Mouse (Mus musculus) large intestine, adult 2 months (tissue): ENCODE data around the gene Pkp4. TPM values are rescaled to one million over a fixed set of nuclear protein-coding genes. Genes with fewer than 3 reads are reported as not detected.

ENCODE experiments used
- DNase-seq: peaks from one replicate; pipeline ENCODE4 v3.0.0-alpha.2; 2012; ENCODE audit warnings: low read depth, low spot score
- WGBS: fragments of 180-500 bp; shearing (Covaris S2); methylation state at CpG from one replicate; pipeline ENCODE4 v1.1.7; 2018; 5-methylcytosine and 5-hydroxymethylcytosine counted together
- polyA plus RNA-seq: library from polyadenylated mRNA; depleted of rRNA; stranded (reverse); fragments of >200 nt; gene quantifications from 2 replicates; pipeline ENCODE4 v1.2.3, GENCODE M21; 2012

The Pkp4 gene
- polyA plus RNA-seq, 1 experiment: 33.5 TPM

- 91% methylated on average over 15 of the region's 15 CpGs for WGBS
- no peak for DNase-seq
Observed at GRCm38 (mm10) chr2:59181321-59182113, 20.9 kb downstream of the Pkp4 start.

- 45% methylated on average over 4 of the region's 4 CpGs for WGBS
- DNase-seq: no peak
Observed at GRCm38 (mm10) chr2:59183541-59183940, 22.9 kb downstream of the Pkp4 start.

DNA sequence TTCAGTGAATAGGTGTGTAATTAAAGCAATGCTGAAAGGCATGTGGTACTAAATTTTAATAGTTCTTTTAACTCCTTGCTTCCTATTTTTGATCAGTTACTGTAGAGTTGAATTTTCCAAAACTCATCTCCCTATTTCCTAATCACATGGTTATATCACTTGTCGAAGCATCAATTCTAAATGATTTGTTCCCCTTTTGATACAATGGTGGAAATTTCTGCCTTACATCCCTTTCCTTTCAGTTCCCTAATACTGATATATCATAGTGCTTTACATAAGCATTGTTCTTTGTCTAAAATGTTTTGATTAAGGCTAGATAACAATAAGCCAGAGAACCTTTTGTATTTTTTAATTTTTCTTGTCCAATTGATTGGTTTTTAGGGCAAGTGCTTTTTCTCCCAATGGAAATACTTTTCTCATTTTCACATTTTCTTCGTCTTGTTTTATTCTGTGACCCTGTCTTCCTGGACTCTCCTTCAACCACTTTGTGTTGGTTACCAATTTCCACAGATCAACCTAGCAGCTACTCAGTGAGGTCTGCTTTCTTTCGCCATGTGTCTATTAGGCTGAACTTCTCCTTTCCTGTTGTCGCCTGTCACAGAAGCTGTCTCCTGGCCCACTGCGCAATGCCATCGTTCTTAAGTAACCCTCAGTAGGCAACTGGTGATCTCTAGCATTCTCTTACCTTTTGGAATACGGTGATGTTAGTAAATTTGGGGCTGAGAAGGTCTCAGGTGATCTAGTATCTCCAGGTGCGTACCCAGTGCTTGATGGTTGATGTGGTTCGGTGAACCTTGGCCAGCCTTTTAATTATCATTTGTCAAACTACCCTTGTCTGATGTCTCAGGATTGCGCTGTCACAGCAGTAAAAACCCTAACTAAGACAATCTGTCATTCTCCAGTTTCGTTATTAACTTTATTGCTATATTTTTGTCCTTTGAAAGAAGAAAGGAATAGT is 23.7 kb downstream of the Pkp4 start:
- DNase-seq: no peak
- 88% methylated on average over 11 of the region's 11 CpGs for WGBS

DNA sequence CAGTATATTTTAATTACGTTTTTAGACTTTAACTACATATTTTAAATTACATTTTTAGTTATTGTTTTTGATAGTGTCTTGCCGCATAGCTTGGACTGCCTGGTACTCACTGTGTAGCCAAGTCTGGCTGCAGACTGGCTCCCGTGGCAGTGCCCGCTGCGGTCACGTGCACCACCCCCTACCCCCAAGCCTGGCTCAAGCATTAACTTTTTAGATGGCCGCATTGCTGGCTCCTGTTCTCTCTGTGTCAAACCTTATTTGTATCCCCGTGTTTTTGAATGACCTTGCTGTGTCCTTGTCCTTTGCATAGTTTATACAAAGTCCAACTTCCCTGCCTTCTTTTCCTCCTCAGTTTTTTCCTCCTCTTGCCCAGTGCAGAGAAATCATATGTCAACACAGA is 25.5 kb downstream of the Pkp4 start:
- WGBS: 92% methylated on average over 8 of the region's 8 CpGs
- no peak for DNase-seq

DNA sequence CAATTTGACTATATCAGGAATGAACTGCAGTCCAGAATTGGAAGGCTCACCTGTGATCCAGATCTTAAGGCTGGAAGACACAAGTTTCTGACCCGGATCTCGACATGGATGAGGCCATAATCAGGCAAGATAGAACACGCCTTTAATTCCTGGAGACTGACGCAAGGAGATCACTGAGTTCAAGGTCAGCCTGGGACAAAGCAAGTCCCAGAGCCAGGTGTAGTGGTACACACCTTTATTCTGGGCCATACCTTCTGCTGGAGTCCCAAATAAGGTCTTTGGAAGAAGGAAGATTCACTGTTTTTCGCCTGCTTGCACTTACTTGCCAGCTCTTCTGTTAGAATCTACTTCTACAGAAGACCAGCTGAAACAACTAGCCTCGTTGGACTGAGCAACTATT is 26.3 kb downstream of the Pkp4 start:
- WGBS: 85% methylated on average over 6 of the region's 6 CpGs
- DNase-seq: no peak

DNA sequence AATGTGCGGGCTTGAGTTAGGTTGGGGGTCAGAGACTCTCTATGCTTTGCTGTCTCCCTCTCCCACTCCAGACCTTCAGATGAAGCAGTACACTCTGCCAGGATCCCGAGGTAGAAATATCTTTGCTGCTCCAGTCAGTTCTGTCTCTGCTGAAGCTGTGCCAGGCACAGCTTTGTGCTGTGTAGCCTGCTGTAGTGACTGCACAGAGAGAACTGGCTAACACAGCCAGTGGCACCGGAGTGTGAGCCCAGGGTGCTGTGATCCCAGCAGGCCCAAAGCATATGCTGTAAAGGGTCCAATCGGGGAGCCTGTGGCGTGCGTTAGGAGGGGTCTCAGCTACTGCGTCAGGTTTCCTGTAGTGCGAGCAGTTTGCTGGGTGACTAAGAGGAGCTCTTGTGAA is 27.7 kb downstream of the Pkp4 start:
- DNase-seq: no peak
- WGBS: 92% methylated on average over 8 of the region's 8 CpGs

- DNase-seq: no peak
- 76% methylated on average over 5 of the region's 5 CpGs for WGBS
Observed at GRCm38 (mm10) chr2:59189661-59190185, 29.1 kb downstream of the Pkp4 start.

DNA sequence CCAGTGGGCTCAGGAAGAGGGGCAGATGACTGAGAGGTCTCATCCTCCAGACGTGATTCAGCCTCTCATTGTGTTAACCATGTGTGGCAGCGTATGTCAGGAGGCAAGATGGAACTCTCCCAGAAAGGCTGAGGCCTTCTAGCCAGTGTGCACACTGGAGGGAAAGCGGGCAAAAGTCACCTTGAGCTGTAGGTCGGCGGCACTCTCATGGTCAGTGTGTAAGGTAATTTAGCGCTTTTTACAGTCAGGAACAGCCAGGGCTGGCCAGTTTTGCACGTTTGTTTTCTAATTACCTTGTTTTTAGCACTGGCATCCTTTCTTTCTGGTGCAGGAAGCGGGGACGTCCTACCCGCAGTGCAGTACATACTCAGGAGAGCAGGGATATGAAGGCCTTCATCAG is 29.5 kb downstream of the Pkp4 start:
- DNase-seq: no peak
- WGBS: 88% methylated on average over 10 of the region's 10 CpGs

- DNase-seq: no peak
- 76% methylated on average over 8 of the region's 8 CpGs for WGBS
Observed at GRCm38 (mm10) chr2:59191466-59191865, 30.8 kb downstream of the Pkp4 start.

DNA sequence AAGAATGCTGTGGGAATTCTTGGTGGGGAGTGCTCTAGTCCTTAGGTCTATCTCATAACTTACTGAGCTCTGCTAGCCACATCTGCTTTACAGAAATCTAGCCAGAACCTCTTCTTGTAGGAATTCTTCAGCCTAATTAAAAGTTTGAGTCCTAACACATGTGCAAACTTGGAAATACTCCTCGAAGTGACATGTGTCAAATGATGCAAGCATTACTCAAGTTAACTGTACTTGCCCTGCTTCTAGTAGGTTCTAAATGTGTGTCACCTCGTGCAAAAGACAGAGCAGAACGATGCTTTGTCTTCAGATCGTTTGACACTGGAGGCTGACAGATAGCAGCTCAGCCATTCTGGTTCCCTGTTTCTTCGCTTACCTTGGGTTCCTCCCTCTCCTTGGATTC is 32.5 kb downstream of the Pkp4 start:
- no peak for DNase-seq
- 69% methylated on average over 5 of the region's 5 CpGs for WGBS

GRCm38 (mm10) chr2:59197156-59197555 is 36.5 kb downstream of the Pkp4 start:
- no peak for DNase-seq
- WGBS: 72% methylated on average over 4 of the region's 4 CpGs

- no peak for DNase-seq
- WGBS: 96% methylated on average over 5 of the region's 5 CpGs
Observed at GRCm38 (mm10) chr2:59199476-59199976, 38.9 kb downstream of the Pkp4 start.

DNA sequence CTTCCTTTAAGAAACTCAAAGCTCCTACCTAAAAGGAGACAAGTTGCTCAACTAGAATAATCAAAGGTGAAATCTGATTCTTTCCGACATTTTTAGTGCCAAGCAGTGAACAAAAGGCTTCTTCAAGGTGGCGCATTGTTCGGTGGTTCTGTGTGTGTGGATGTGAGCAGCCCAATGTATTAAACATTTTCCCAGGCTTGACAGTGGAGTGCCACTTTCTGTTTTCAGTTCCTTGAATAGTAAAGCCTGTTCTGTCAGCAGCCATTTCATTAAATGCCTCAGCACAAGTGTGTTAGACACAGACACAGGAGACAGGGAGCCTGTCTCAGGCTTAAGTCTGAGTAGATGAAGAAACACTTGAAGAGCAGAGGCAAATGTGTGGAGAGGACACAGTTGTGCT is 39.9 kb downstream of the Pkp4 start:
- no peak for DNase-seq
- WGBS: 91% methylated on average over 3 of the region's 3 CpGs

DNA sequence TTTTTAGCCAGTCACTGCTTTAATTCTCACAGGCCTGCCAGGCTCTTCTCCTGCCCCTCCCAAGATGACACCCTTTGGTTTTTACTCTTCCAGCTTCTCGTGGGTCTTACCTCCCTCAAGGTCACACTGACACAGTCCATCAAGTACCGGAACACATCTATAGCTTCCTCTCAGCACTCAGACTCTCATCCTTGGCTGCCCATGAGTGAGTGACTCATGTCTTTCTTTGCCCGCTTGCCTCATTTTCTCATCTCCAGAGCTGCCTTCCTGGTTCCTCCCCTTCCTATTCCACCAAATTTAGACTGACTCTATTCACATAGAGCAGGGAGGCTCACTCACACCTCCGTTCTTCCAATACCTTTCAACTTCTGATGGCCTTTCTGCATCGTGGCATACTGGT is 42.3 kb downstream of the Pkp4 start:
- no peak for DNase-seq
- whole genome bisulfite sequencing: 68% methylated on average over 5 of the region's 5 CpGs

DNA sequence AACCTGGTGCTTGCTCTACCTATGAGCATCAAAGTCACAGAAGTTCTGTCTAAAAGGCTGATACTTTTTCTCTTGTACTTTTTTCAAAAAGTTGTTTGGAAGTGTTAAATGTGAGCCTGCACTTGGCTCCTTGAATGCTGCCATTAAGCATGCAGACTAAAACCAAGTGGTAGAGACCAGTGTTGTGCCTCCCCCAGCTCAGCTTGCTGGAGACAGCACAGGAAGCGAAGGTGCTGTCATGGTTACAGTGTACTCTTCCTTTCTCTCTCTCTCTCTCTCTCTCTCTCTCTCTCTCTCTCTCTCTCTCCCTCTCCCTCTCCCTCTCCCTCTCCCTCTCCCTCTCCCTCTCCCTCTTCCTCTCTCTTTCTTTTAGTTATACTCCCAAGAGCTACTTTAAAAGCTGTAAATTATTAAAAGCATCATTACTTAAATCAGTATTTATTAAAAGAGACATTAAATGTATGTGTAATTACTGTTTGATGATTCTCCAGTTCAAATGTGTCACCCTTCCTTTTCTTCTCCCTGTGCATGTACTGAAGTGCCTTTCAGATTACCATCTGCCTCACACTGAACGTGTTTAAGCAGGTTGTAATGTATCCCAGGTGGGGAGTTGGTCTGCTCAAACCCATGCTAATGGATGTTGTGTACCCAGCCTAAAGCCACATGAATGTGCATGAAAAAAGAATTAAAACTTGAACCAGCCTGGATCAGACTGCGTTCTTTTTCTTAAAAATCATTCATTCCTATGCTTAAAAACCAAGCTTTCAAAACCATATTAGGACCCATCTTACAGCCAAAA is 43.2 kb downstream of the Pkp4 start:
- 69% methylated on average over 3 of the region's 3 CpGs for WGBS
- no peak for DNase-seq

DNA sequence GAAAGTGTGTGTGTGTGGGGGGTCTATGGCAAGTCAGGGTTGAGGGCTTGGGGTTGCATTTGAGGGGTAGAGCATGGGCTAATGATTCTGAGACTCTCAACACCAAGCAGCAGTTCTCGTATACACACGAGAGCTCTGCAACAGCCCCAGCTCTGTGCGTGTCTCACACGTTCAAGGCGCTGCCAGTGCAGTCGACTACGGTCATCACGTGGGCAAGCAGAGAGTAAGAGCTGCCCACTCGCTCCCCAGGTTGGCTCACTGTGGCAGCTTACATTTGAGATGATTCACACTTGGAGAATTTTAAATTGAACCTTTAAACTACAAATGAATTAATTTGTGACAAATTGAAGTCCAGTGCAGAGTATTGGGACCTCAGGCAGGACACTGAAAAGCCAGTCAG is 44.4 kb downstream of the Pkp4 start:
- 96% methylated on average over 9 of the region's 9 CpGs for WGBS

GRCm38 (mm10) chr2:59206190-59206589 is 45.5 kb downstream of the Pkp4 start:
- WGBS: 81% methylated on average over 2 of the region's 2 CpGs
- DNase-seq: no peak

More for the DNA sequence above, 44.4 kb downstream of the Pkp4 start:
- DNase-seq: no peak

GRCm38 (mm10) chr2:59207240-59207639 is 46.6 kb downstream of the Pkp4 start:
- no peak for DNase-seq
- 60% methylated on average over 4 of the region's 4 CpGs for WGBS

GRCm38 (mm10) chr2:59207725-59208124 is 47.1 kb downstream of the Pkp4 start:
- WGBS: 59% methylated on average over 5 of the region's 5 CpGs
- no peak for DNase-seq

DNA sequence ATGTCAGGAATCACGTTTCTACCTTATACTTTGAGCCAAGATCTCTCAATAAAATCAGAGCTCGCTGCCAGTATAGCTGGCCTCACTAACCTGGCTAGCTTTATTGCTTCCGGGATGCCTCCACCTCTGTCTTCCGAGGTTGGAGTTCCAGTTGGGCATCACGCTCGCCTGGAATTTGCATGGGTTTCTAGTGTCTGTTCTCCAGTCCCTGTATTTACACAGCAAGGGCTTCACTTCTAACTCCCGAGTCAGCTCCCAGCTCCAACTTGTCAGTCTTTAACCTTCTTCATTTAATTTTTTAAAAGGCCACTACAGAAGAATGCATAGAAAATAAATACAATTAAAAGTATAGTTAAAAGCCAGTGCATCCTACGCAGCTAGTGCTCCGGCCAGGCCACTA is 47.6 kb downstream of the Pkp4 start:
- peak; percentile 29 for DNase-seq
- WGBS: 40% methylated on average over 9 of the region's 9 CpGs
